Mouse (Mus musculus): ENCODE results near the gene Aplp1. TPM values are rescaled to one million over a fixed set of nuclear protein-coding genes. Genes with fewer than 3 reads are reported as not detected.

Aplp1 gene
- polyA plus RNA-seq, 1 experiment from 2014 or later, result 214 TPM

- Histone ChIP-seq H3K4me1 (no peaks in the 10 kb centered on the region), H3K4me3 (replicated peaks) (no peak overlapping the region), H3K4me2 (no peak overlapping the region), H3K27ac (no peak overlapping the region), H3K9ac (no peak overlapping the region), H3K9me3 (no peaks in the 10 kb centered on the region), H3K27me3 (peaks cover 97% of the 10 kb centered on the region), H3K36me3 (replicated peaks) (no peaks in the 10 kb centered on the region)
- no peak for ATAC-seq (ENCODE audit: low FRiP score)
- WGBS, result 10% methylated on average over 4 of the region's 4 CpGs
Measured at GRCm38 (mm10) chr7:30463996-30464395, 18.7 kb upstream of the Aplp1 start.

GRCm38 (mm10) chr7:30463568-30463967 is 18.2 kb upstream of the Aplp1 start:
- ATAC-seq (ENCODE audit: low FRiP score), result no peak
- Histone ChIP-seq H3K9me3 (no peaks in the 10 kb centered on the region), H3K36me3 (replicated peaks) (no peaks in the 10 kb centered on the region), H3K4me1 (peaks cover 3% of the 10 kb centered on the region; the same call in 1 of the 2 replicates), H3K9ac (no peak overlapping the region), H3K27ac (no peak overlapping the region), H3K4me2 (no peak overlapping the region), H3K4me3 (replicated peaks) (no peak overlapping the region), H3K27me3 (peaks cover 100% of the 10 kb centered on the region)
- WGBS, result 23% methylated on average over 7 of the region's 7 CpGs

- H3K9me3 ChIP-seq, result no peaks in the 10 kb centered on the region
- H3K9ac ChIP-seq, result no peak overlapping the region
- peaks cover 99% of the 10 kb centered on the region for H3K27me3 ChIP-seq
- no peak overlapping the region for H3K4me2 ChIP-seq
- H3K27ac ChIP-seq, result no peak overlapping the region
- no peaks in the 10 kb centered on the region for H3K36me3 ChIP-seq (replicated peaks)
- peaks cover 27% of the 10 kb centered on the region for H3K4me1 ChIP-seq
- 28% methylated on average over 6 of the region's 6 CpGs for WGBS
- no peak for ATAC-seq (ENCODE audit: low FRiP score)
- no peak overlapping the region for H3K4me3 ChIP-seq (replicated peaks)
Measured at GRCm38 (mm10) chr7:30459484-30459883, 14.1 kb upstream of the Aplp1 start.

GRCm38 (mm10) chr7:30457629-30458330 is 12.4 kb upstream of the Aplp1 start, which contains the start of the genes Kirrel2 and Nphs1:
Gene Kirrel2 (minus strand): TSS chr7:30457690.
Gene Nphs1 (plus strand): TSS chr7:30458315.
- H3K4me1 ChIP-seq, result peaks cover 39% of the 10 kb centered on the region
- H3K4me2 ChIP-seq, result peak within 1 kb of the TSS; percentile 52
- peak; percentile 87 for ATAC-seq (ENCODE audit: low FRiP score)
- under 1% methylated on average over 15 of the region's 16 CpGs for WGBS
- peak within 1 kb of the TSS; percentile 26 for H3K4me3 ChIP-seq (replicated peaks)
- peaks cover 99% of the 10 kb centered on the region for H3K27me3 ChIP-seq
- H3K9me3 ChIP-seq, result no peaks in the 10 kb centered on the region
- H3K9ac ChIP-seq, result peak within 1 kb of the TSS; percentile 40
- no peaks in the 10 kb centered on the region for H3K36me3 ChIP-seq (replicated peaks)
- no peak within 1 kb of the TSS for H3K27ac ChIP-seq

- peaks cover 98% of the 10 kb centered on the region for H3K27me3 ChIP-seq
- H3K36me3 ChIP-seq (replicated peaks), result no peaks in the 10 kb centered on the region
- H3K4me3 ChIP-seq (replicated peaks), result peak overlapping the region; percentile 26
- peak overlapping the region; percentile 40 for H3K9ac ChIP-seq
- H3K4me2 ChIP-seq, result peak overlapping the region; percentile 52
- ATAC-seq (ENCODE audit: low FRiP score), result peak; percentile 24; the same call in 1 of the 2 replicates
- H3K9me3 ChIP-seq, result no peaks in the 10 kb centered on the region
- 0% methylated on average over 31 of the region's 31 CpGs for WGBS
- H3K4me1 ChIP-seq, result peaks cover 39% of the 10 kb centered on the region
- H3K27ac ChIP-seq, result no peak overlapping the region
Measured at GRCm38 (mm10) chr7:30456911-30457628, 11.7 kb upstream of the Aplp1 start.

GRCm38 (mm10) chr7:30456487-30456886 is 11.2 kb upstream of the Aplp1 start:
- WGBS, result 0% methylated on average over 9 of the region's 9 CpGs
- H3K36me3 ChIP-seq (replicated peaks), result no peaks in the 10 kb centered on the region

GRCm38 (mm10) chr7:30454259-30454658 is 8.9 kb upstream of the Aplp1 start:
- Histone ChIP-seq H3K4me3 (replicated peaks) (peak overlapping the region; percentile 11; the same call in 1 of the 2 replicates), H3K9ac (no peak overlapping the region), H3K27ac (no peak overlapping the region), H3K27me3 (peaks cover 87% of the 10 kb centered on the region), H3K4me1 (peaks cover 39% of the 10 kb centered on the region), H3K9me3 (no peaks in the 10 kb centered on the region), H3K36me3 (replicated peaks) (no peaks in the 10 kb centered on the region), H3K4me2 (no peak overlapping the region; the same call in 1 of the 2 replicates)
- 6% methylated on average over 6 of the region's 6 CpGs for WGBS
- no peak for ATAC-seq (ENCODE audit: low FRiP score)

More at GRCm38 (mm10) chr7:30456487-30456886, 11.2 kb upstream of the Aplp1 start:
- no peak overlapping the region for H3K9ac ChIP-seq
- H3K27me3 ChIP-seq, result peaks cover 98% of the 10 kb centered on the region
- H3K9me3 ChIP-seq, result no peaks in the 10 kb centered on the region
- ATAC-seq (ENCODE audit: low FRiP score), result no peak
- H3K4me3 ChIP-seq (replicated peaks), result peak overlapping the region; percentile 26
- peaks cover 39% of the 10 kb centered on the region for H3K4me1 ChIP-seq
- no peak overlapping the region for H3K27ac ChIP-seq
- peak overlapping the region; percentile 52 for H3K4me2 ChIP-seq

- no peak for ATAC-seq (ENCODE audit: low FRiP score)
- Histone ChIP-seq H3K27ac (no peak overlapping the region), H3K36me3 (replicated peaks) (no peaks in the 10 kb centered on the region), H3K4me3 (replicated peaks) (peak overlapping the region; percentile 11), H3K9ac (no peak overlapping the region), H3K9me3 (no peaks in the 10 kb centered on the region), H3K4me1 (peaks cover 38% of the 10 kb centered on the region), H3K4me2 (peak overlapping the region; percentile 24), H3K27me3 (peaks cover 82% of the 10 kb centered on the region)
- under 1% methylated on average over 25 of the region's 25 CpGs for WGBS
Measured at GRCm38 (mm10) chr7:30453766-30454165, 8.4 kb upstream of the Aplp1 start.

GRCm38 (mm10) chr7:30453327-30453726 is 8.0 kb upstream of the Aplp1 start:
- Histone ChIP-seq H3K4me1 (peaks cover 33% of the 10 kb centered on the region), H3K27ac (no peak overlapping the region), H3K9ac (no peak overlapping the region), H3K27me3 (peaks cover 78% of the 10 kb centered on the region), H3K4me2 (no peak overlapping the region; the same call in 1 of the 2 replicates), H3K36me3 (replicated peaks) (no peaks in the 10 kb centered on the region), H3K4me3 (replicated peaks) (no peak overlapping the region), H3K9me3 (no peaks in the 10 kb centered on the region)
- no peak for ATAC-seq (ENCODE audit: low FRiP score)
- WGBS, result 16% methylated on average over 25 of the region's 25 CpGs

GRCm38 (mm10) chr7:30450241-30450640 is 4.9 kb upstream of the Aplp1 start:
- H3K36me3 ChIP-seq (replicated peaks), result no peaks in the 10 kb centered on the region
- H3K4me2 ChIP-seq, result no peak overlapping the region
- H3K9me3 ChIP-seq, result 0 out of 2 replicates have a peak, but pooled peaks cover 4% of the 10 kb centered on the region
- ATAC-seq (ENCODE audit: low FRiP score), result no peak
- H3K4me3 ChIP-seq (replicated peaks), result no peak overlapping the region
- 72% methylated on average over 7 of the region's 7 CpGs for WGBS
- H3K9ac ChIP-seq, result no peak overlapping the region
- H3K27me3 ChIP-seq, result peaks cover 47% of the 10 kb centered on the region
- no peak overlapping the region for H3K27ac ChIP-seq
- H3K4me1 ChIP-seq, result peaks cover 19% of the 10 kb centered on the region

GRCm38 (mm10) chr7:30444154-30444970 is 973 bp downstream of the Aplp1 start:
- Histone ChIP-seq H3K9ac (peak overlapping the region; percentile 83), H3K27ac (peak overlapping the region; percentile 95), H3K4me3 (replicated peaks) (peak overlapping the region; percentile 84), H3K36me3 (replicated peaks) (peaks cover 28% of the 10 kb centered on the region), H3K27me3 (0 out of 2 replicates have a peak, but pooled peaks cover 3% of the 10 kb centered on the region), H3K4me2 (peak overlapping the region; percentile 85), H3K4me1 (peaks cover 42% of the 10 kb centered on the region), H3K9me3 (0 out of 2 replicates have a peak, but pooled peaks cover 4% of the 10 kb centered on the region)
- peak; percentile 67 for ATAC-seq (ENCODE audit: low FRiP score)
- under 1% methylated on average over 38 of the region's 38 CpGs for WGBS
